Mouse (Mus musculus) CH12.LX (cell line): ENCODE results near the gene Pklr. TPM values are rescaled to one million over a fixed set of nuclear protein-coding genes. Genes with fewer than 3 reads are reported as not detected.

Experiments
- DNase-seq: peaks from one replicate; pipeline ENCODE4 v3.0.0-alpha.2; 2013; ENCODE audit errors: extremely low read depth
- H3K27ac ChIP-seq: 2 replicates; pipeline ENCODE4 v1.5.1; 2012; ENCODE audit warnings: low read depth, mild to moderate bottlenecking, control low read depth, moderate library complexity; ENCODE audit not compliant: insufficient read depth
- H3K27me3 ChIP-seq: replicated peaks from 2 replicates; pipeline ENCODE3; 2012; ENCODE audit warnings: inconsistent platforms
- H3K36me3 ChIP-seq, 2 experiments: replicated peaks in 1 of 2; 2 replicates each; pipeline versions ENCODE3 to v1.6.1; 2012; ENCODE audit warnings: inconsistent platforms in 1 of 2, low read length in 1 of 2, mild to moderate bottlenecking in 1 of 2, mixed read lengths in 1 of 2, moderate library complexity in 1 of 2; ENCODE audit not compliant: control insufficient read depth in 1 of 2, insufficient read depth in 1 of 2
- H3K4me1 ChIP-seq, 2 experiments: 2 replicates each; pipeline ENCODE4 v1.6.1; 2012; ENCODE audit warnings: inconsistent platforms in 1 of 2, moderate library complexity in 1 of 2; ENCODE audit not compliant: insufficient read depth in 2 of 2, control insufficient read depth in 1 of 2
- H3K4me2 ChIP-seq: 2 replicates; pipeline ENCODE4 v1.6.1; 2012; ENCODE audit warnings: low read depth, mild to moderate bottlenecking, control low read depth; ENCODE audit not compliant: poor library complexity, insufficient read depth, severe bottlenecking
- H3K4me3 ChIP-seq, 3 experiments: fragments of 150-350 bp in 1 of 3; sonication (generic) in 1 of 3; replicated peaks in 1 of 3; 2 replicates each; pipeline versions ENCODE3 to v1.5.1; 2011 to 2012; ENCODE audit warnings: low read depth in 2 of 3, low read length in 2 of 3, mild to moderate bottlenecking in 2 of 3, moderate library complexity in 2 of 3, control low read depth in 1 of 3, improper control_type of control experiment in 1 of 3, inconsistent platforms in 1 of 3, mixed read lengths in 1 of 3; ENCODE audit not compliant: poor library complexity in 1 of 3
- H3K79me2 ChIP-seq: replicated peaks from 2 replicates; pipeline ENCODE4 v1.6.1; 2012; ENCODE audit warnings: mild to moderate bottlenecking, moderate library complexity; ENCODE audit not compliant: control insufficient read depth, poor library complexity, insufficient read depth, severe bottlenecking; ENCODE audit errors: extremely low read depth
- H3K9ac ChIP-seq: 2 replicates; pipeline ENCODE4 v1.6.1; 2012; ENCODE audit warnings: low read depth, mild to moderate bottlenecking, control low read depth, moderate library complexity; ENCODE audit not compliant: insufficient read depth
- H3K9me3 ChIP-seq: replicated peaks from 2 replicates; pipeline ENCODE3; 2012; ENCODE audit warnings: low read length, inconsistent platforms, mixed read lengths
- CHD2 ChIP-seq: IDR thresholded peaks from 2 replicates; pipeline ENCODE4 v1.6.1; 2011; ENCODE audit warnings: low read length, improper control_type of control experiment
- CTCF ChIP-seq, 2 experiments: IDR thresholded peaks in 1 of 2; conservative IDR thresholded peaks in 1 of 2; 2 replicates each; pipeline ENCODE4 v1.5.1; 2011 to 2012; ENCODE audit warnings: low read depth in 2 of 2, low read length in 2 of 2, improper control_type of control experiment in 1 of 2, inconsistent platforms in 1 of 2, mild to moderate bottlenecking in 1 of 2, moderate library complexity in 1 of 2
- EP300 ChIP-seq: IDR thresholded peaks from 2 replicates; pipeline ENCODE4 v1.6.1; 2011; ENCODE audit warnings: low read length, improper control_type of control experiment
- ETS1 ChIP-seq: conservative IDR thresholded peaks from 2 replicates; pipeline ENCODE4 v1.6.1; 2012; ENCODE audit warnings: low read depth, mild to moderate bottlenecking, inconsistent platforms, low read length, improper control_type of control experiment, moderate library complexity
- GABPA ChIP-seq: IDR thresholded peaks from 2 replicates; pipeline ENCODE4 v1.6.1; 2012; ENCODE audit warnings: low read depth, low read length, improper control_type of control experiment, inconsistent platforms; ENCODE audit not compliant: insufficient replicate concordance
- IRF4 ChIP-seq: IDR thresholded peaks from 2 replicates; pipeline ENCODE4 v1.6.1; 2014; ENCODE audit warnings: low read depth, mild to moderate bottlenecking, inconsistent platforms, low read length, improper control_type of control experiment
- JUND ChIP-seq: conservative IDR thresholded peaks from 2 replicates; pipeline ENCODE4 v1.6.1; 2011; ENCODE audit warnings: low read depth, low read length, improper control_type of control experiment
- MAZ ChIP-seq: IDR thresholded peaks from 2 replicates; pipeline ENCODE4 v1.6.1; 2012; ENCODE audit warnings: low read depth, mild to moderate bottlenecking, inconsistent platforms, low read length, improper control_type of control experiment, moderate library complexity
- MEF2A ChIP-seq: IDR thresholded peaks from 2 replicates; pipeline ENCODE4 v1.6.1; 2014; ENCODE audit warnings: low read depth, mild to moderate bottlenecking, inconsistent platforms, low read length, improper control_type of control experiment, borderline replicate concordance
- MXI1 ChIP-seq: IDR thresholded peaks from 2 replicates; pipeline ENCODE4 v1.6.1; 2011; ENCODE audit warnings: mild to moderate bottlenecking, low read depth, low read length, improper control_type of control experiment
- PAX5 ChIP-seq: IDR thresholded peaks from 2 replicates; pipeline ENCODE4 v1.6.1; 2012; ENCODE audit warnings: low read length, inconsistent platforms, mixed read lengths
- SIN3A ChIP-seq: IDR thresholded peaks from 2 replicates; pipeline ENCODE4 v1.6.1; 2012; ENCODE audit warnings: low read length, improper control_type of control experiment, inconsistent platforms
- UBTF ChIP-seq: IDR thresholded peaks from 2 replicates; pipeline ENCODE4 v1.6.1; 2012; ENCODE audit warnings: low read depth, mild to moderate bottlenecking, inconsistent platforms, low read length, improper control_type of control experiment, moderate library complexity
- USF2 ChIP-seq: conservative IDR thresholded peaks from 2 replicates; pipeline ENCODE4 v1.6.1; 2011; ENCODE audit warnings: low read depth, low read length, improper control_type of control experiment
- ZC3H11A ChIP-seq: IDR thresholded peaks from 2 replicates; pipeline ENCODE4 v1.6.1; 2012; ENCODE audit warnings: low read depth, mild to moderate bottlenecking, inconsistent platforms, low read length, improper control_type of control experiment
- ZKSCAN1 ChIP-seq: IDR thresholded peaks from 2 replicates; pipeline ENCODE4 v1.6.1; 2012; ENCODE audit warnings: low read depth, inconsistent platforms, low read length, improper control_type of control experiment, borderline replicate concordance
- dilution Hi-C: fragments of 300-500 bp; cut with MboI; formaldehyde crosslinking; loops from 2 replicates; pipeline ENCODE4 v1.14.3; 2020; ENCODE audit warnings: low sequenced_read_pairs; ENCODE audit not compliant: extremely low pct_unique_long_range_greater_than_20kb, extremely low pct_ligation_motif_present
- in situ Hi-C: fragments of 300-500 bp; cut with MboI; formaldehyde crosslinking; loops from 3 replicates; pipeline ENCODE4 v1.14.3; 2019; ENCODE audit warnings: low sequenced_read_pairs, low pct_ligation_motif_present, low pct_unique_long_range_greater_than_20kb, mixed read lengths
- polyA plus RNA-seq: library from polyadenylated mRNA; unstranded; fragments of >175 nt; gene quantifications from 2 replicates; pipeline ENCODE4 v1.2.1, GENCODE M21; 2012; ENCODE audit warnings: low read depth; ENCODE audit not compliant: insufficient read length
- total RNA-seq, 2 experiments: library from RNA; depleted of rRNA; stranded (reverse); fragments of 300-350 nt in 1 of 2; fragments of >200 nt in 1 of 2; gene quantifications; 2 replicates each; pipeline ENCODE4 v1.2.3; 2012 to 2014

Gene Pklr
- total and polyA plus RNA-seq, 3 experiments: not detected

DNA sequence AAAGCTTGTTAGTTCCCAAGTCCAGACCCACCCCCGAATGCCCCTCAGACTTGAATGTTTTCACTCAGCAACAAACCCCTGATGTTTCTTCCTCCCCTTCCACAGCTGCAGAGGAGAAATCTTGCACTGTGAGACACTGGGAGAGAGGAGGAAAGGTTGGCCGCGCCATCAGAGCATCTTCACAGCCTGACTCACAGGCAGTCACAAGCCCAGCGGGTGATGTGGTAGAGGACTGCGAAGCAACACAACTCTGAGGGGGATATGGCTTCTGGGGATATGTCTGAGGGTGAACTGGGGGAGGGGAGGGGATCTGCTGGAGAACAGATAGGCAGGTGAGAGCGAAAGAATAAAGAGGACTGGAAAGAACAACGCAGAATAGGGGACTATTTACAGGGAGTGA, 22.7 kb downstream of the Pklr start:
- no peaks in the 10 kb centered on the region for H3K27me3 ChIP-seq
- H3K4me2 ChIP-seq: no peak overlapping the region
- peaks cover 0 to 32% of the 10 kb centered on the region in 2 experiments; a peak in 3 of 4 replicates for H3K4me1 ChIP-seq
- in situ Hi-C loops (loop anchor here (5.0 kb wide), 1 partner anchor 66 kb away; the partner anchor contains the start of gene Rusc1), dilution Hi-C loops (no loop called here)
- TF ChIP-seq EP300: no peak
- TF ChIP-seq MEF2A: no peak
- no peak for TF ChIP-seq MAZ
- TF ChIP-seq ZC3H11A: no peak
- TF ChIP-seq GABPA: no peak
- no peak for TF ChIP-seq MXI1
- no peak for TF ChIP-seq ZKSCAN1
- TF ChIP-seq USF2: no peak
- no peak for TF ChIP-seq PAX5
- no peak for TF ChIP-seq JUND
- TF ChIP-seq IRF4: no peak
- TF ChIP-seq CHD2: no peak
- no peak for TF ChIP-seq CTCF (conservative IDR thresholded peaks at IDR 0.05 in 1 of 2, IDR thresholded peaks at IDR 0.05 in 1 of 2; ENCODE audit: low read depth in 2 of 2, low read length in 2 of 2)
- no peaks in the 10 kb centered on the region for H3K79me2 ChIP-seq
- no peak for DNase-seq
- H3K9me3 ChIP-seq: no peaks in the 10 kb centered on the region
- no peak overlapping the region for H3K9ac ChIP-seq
- H3K36me3 ChIP-seq: peaks cover 0 to 11% of the 10 kb centered on the region in 2 experiments
- no peak overlapping the region for H3K27ac ChIP-seq
- no peak overlapping the region for H3K4me3 ChIP-seq

DNA sequence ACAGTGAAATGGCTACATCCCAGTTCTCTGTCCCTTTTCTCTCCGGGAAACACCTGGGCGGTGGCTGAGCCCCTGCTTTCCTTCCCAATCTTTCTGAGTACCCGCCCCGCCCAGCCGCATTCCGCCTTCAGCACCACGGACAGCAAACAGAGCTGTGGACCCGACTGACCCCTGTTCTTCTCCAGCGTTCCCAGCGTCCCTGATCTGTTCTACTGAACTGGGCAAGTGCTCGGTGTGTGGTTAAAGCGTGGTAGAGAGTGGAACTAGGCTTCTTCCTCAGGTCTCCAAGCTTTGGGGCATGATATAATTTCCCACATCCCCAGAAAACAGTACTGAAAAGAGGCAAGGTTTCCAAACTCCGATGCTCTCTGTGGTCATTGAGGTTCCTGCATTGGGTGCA, 23.3 kb downstream of the Pklr start:
- in situ Hi-C loops: loop anchor here (5.0 kb wide), 1 partner anchor 67 kb away; the partner anchor contains the start of gene Rusc1
- Histone ChIP-seq H3K4me3 (peak overlapping the region; percentile 44 to 78 (median 58)), H3K9ac (0 out of 2 replicates have a peak overlapping the region, but pooled peaks have one; percentile 36), H3K4me1 (peaks cover 0 to 32% of the 10 kb centered on the region in 2 experiments; a peak in 3 of 4 replicates)
- TF ChIP-seq ETS1: no peak
- TF ChIP-seq CTCF (conservative IDR thresholded peaks at IDR 0.05 in 1 of 2, IDR thresholded peaks at IDR 0.05 in 1 of 2; ENCODE audit: low read depth in 2 of 2, low read length in 2 of 2): no peak
- TF ChIP-seq MXI1: peak; percentile 77
- 0 out of 2 replicates have a peak, but pooled peaks have one; percentile 14 for TF ChIP-seq UBTF
- peak; percentile 95 for TF ChIP-seq SIN3A
- TF ChIP-seq, all 38 proteins: peak for 3
- peak overlapping the region; percentile 79 for H3K4me2 ChIP-seq
- peaks cover 0 to 9% of the 10 kb centered on the region in 2 experiments for H3K36me3 ChIP-seq
- no peaks in the 10 kb centered on the region for H3K27me3 ChIP-seq
- no peaks in the 10 kb centered on the region for H3K79me2 ChIP-seq
- dilution Hi-C loops: no loop called here
- DNase-seq: no peak
- no peaks in the 10 kb centered on the region for H3K9me3 ChIP-seq
- no peak overlapping the region for H3K27ac ChIP-seq
